Mouse (Mus musculus) megakaryocyte progenitor cell, adult 5-6 weeks (primary cell): ENCODE measurements at regions not wholly inside any gene's neighbourhood (a gene's known extent, or its start where the extent isn't known, plus 50 kb on each side); places are given as distances from the start of the nearest gene placed in this dataset.
"Not testable (repeated sequence)": the region's sequence is repeated elsewhere in the genome, so short reads cannot be mapped to it uniquely, and the experiment has no call there.

Experiments used
- ATAC-seq: replicated peaks from 2 replicates; pipeline ENCODE4 v1.8.0; 2016; ENCODE audit warnings: mild to moderate bottlenecking, moderate TSS enrichment, inconsistent platforms; ENCODE audit not compliant: poor library complexity

GRCm38 (mm10) chr13:104549016-104549415, 243.3 kb upstream of the Srek1ip1 start:
- no peak for ATAC-seq

- ATAC-seq = peak; percentile 39; the same call in 1 of the 2 replicates
Observed at GRCm38 (mm10) chr13:104553329-104553728, 239.0 kb upstream of the Srek1ip1 start.

- ATAC-seq = not testable (repeated sequence)
Observed at GRCm38 (mm10) chr13:104556609-104557008, 235.7 kb upstream of the Srek1ip1 start.

GRCm38 (mm10) chr13:104559876-104560275, 232.4 kb upstream of the Srek1ip1 start:
- ATAC-seq = no peak

- no peak for ATAC-seq
Observed at GRCm38 (mm10) chr13:104560500-104561114, 231.7 kb upstream of the Srek1ip1 start.

- no peak for ATAC-seq
Observed at GRCm38 (mm10) chr13:104562536-104562935, 229.7 kb upstream of the Srek1ip1 start.

- ATAC-seq = no peak
Observed at GRCm38 (mm10) chr13:104563019-104563418, 229.3 kb upstream of the Srek1ip1 start.

- peak; percentile 39; the same call in 1 of the 2 replicates for ATAC-seq
Observed at GRCm38 (mm10) chr13:104563889-104564288, 228.4 kb upstream of the Srek1ip1 start.

- no peak for ATAC-seq
Observed at GRCm38 (mm10) chr13:104569765-104570164, 222.5 kb upstream of the Srek1ip1 start.

GRCm38 (mm10) chr13:104572236-104572635, 220.0 kb upstream of the Srek1ip1 start:
- no peak for ATAC-seq

GRCm38 (mm10) chr13:104574396-104574795, 217.9 kb upstream of the Srek1ip1 start:
- ATAC-seq = peak; percentile 38

- no peak for ATAC-seq
Observed at GRCm38 (mm10) chr13:104576188-104576789, 216.0 kb upstream of the Srek1ip1 start.

- ATAC-seq = no peak
Observed at GRCm38 (mm10) chr13:104577856-104578255, 214.4 kb upstream of the Srek1ip1 start.

- ATAC-seq = no peak
Observed at GRCm38 (mm10) chr13:104580686-104581350, 211.5 kb upstream of the Srek1ip1 start.
